Mouse (Mus musculus) lung, adult 2 months (tissue): ENCODE results near the gene Gm6096.

Experiments used
- CTCF ChIP-seq: fragments of 200-500 bp; IDR thresholded peaks from 2 replicates; pipeline ENCODE4 v1.5.1; 2011; ENCODE audit warnings: mild to moderate bottlenecking, low read length, control low read depth; ENCODE audit not compliant: insufficient read depth
- POLR2A ChIP-seq: fragments of 200-500 bp; IDR thresholded peaks from 2 replicates; pipeline ENCODE4 v1.6.1; 2011; ENCODE audit warnings: low read depth, mild to moderate bottlenecking, control low read depth, low read length, borderline replicate concordance; ENCODE audit errors: extremely low read depth

GRCm38 (mm10) chr7:34229153-34229552 lies 21.7 kb upstream of the Gm6096 start:
- no peak for TF ChIP-seq POLR2A
- no peak for TF ChIP-seq CTCF
